Mouse (Mus musculus): ENCODE results near the gene Smok3a. TPM values are rescaled to one million over a fixed set of nuclear protein-coding genes. Genes with fewer than 3 reads are reported as not detected.
"Not testable (repeated sequence)": the region's sequence is repeated elsewhere in the genome, so short reads cannot be mapped to it uniquely, and the experiment has no call there.

Gene Smok3a
- polyA plus RNA-seq, 2 experiments, result not detected

- TF ChIP-seq POLR2A (IDR thresholded peaks at IDR 0.05; ENCODE audit: borderline replicate concordance, extremely low read depth, insufficient read depth, insufficient read length), result no peak
- Histone ChIP-seq H3K9me3 (ENCODE audit: control insufficient read depth, low read length) (no peaks in the 10 kb centered on the region), H3K4me3 (replicated peaks; ENCODE audit: low read length) (no peak overlapping the region), H3K27me3 (ENCODE audit: control insufficient read depth, insufficient read depth, low read length) (no peaks in the 10 kb centered on the region), H3K27ac (replicated peaks; ENCODE audit: low read depth, low read length) (no peak overlapping the region), H3K4me2 (replicated peaks; ENCODE audit: low read depth, low read length, severe bottlenecking) (no peak overlapping the region), H3K9ac (ENCODE audit: low read depth, low read length, severe bottlenecking) (no peak overlapping the region), H3K4me1 (ENCODE audit: control insufficient read depth, insufficient read depth, low read length) (no peaks in the 10 kb centered on the region), H3K36me3 (ENCODE audit: control insufficient read depth, insufficient read depth, low read length) (no peaks in the 10 kb centered on the region)
- DNase-seq (ENCODE audit: low spot score) (no peak), ATAC-seq (ENCODE audit: low FRiP score, low read depth) (no peak)
Measured at GRCm38 (mm10) chr5:138016997-138017396, 4.1 kb upstream of the Smok3a start.

- 85% methylated on average over 3 of the region's 4 CpGs for WGBS
- not testable (repeated sequence) for H3K9me3 ChIP-seq (ENCODE audit: control insufficient read depth, low read length); H3K4me2 ChIP-seq (replicated peaks; ENCODE audit: low read depth, low read length, severe bottlenecking); H3K4me3 ChIP-seq (replicated peaks; ENCODE audit: low read length); H3K27ac ChIP-seq (replicated peaks; ENCODE audit: low read depth, low read length); DNase-seq (ENCODE audit: low spot score); ATAC-seq (ENCODE audit: low FRiP score, low read depth); H3K27me3 ChIP-seq (ENCODE audit: control insufficient read depth, insufficient read depth, low read length); H3K9ac ChIP-seq (ENCODE audit: low read depth, low read length, severe bottlenecking); H3K36me3 ChIP-seq (ENCODE audit: control insufficient read depth, insufficient read depth, low read length); H3K4me1 ChIP-seq (ENCODE audit: control insufficient read depth, insufficient read depth, low read length)
Measured at GRCm38 (mm10) chr5:138019577-138019976, 1.5 kb upstream of the Smok3a start.

GRCm38 (mm10) chr5:138052894-138053293, 31.8 kb downstream of the Smok3a start, which contains the start of gene Smok3c:
TSS of gene Smok3c (plus strand) at chr5:138053194.
- H3K27me3 ChIP-seq (ENCODE audit: control insufficient read depth, insufficient read depth, low read length); DNase-seq (ENCODE audit: low spot score); H3K36me3 ChIP-seq (ENCODE audit: control insufficient read depth, insufficient read depth, low read length); H3K9ac ChIP-seq (ENCODE audit: low read depth, low read length, severe bottlenecking); H3K4me2 ChIP-seq (replicated peaks; ENCODE audit: low read depth, low read length, severe bottlenecking); H3K4me1 ChIP-seq (ENCODE audit: control insufficient read depth, insufficient read depth, low read length); H3K9me3 ChIP-seq (ENCODE audit: control insufficient read depth, low read length); ATAC-seq (ENCODE audit: low FRiP score, low read depth); H3K27ac ChIP-seq (replicated peaks; ENCODE audit: low read depth, low read length); H3K4me3 ChIP-seq (replicated peaks; ENCODE audit: low read length): not testable (repeated sequence)
- WGBS, result no CpG with 5 or more reads among the region's 5 CpGs

GRCm38 (mm10) chr5:138073803-138074202, 52.7 kb downstream of the Smok3a start:
- no peaks in the 10 kb centered on the region for H3K4me1 ChIP-seq (ENCODE audit: control insufficient read depth, insufficient read depth, low read length)
- H3K27ac ChIP-seq (replicated peaks; ENCODE audit: low read depth, low read length), result no peak overlapping the region
- H3K36me3 ChIP-seq (ENCODE audit: control insufficient read depth, insufficient read depth, low read length), result no peaks in the 10 kb centered on the region
- DNase-seq (ENCODE audit: low spot score) (no peak), ATAC-seq (ENCODE audit: low FRiP score, low read depth) (no peak)
- H3K4me3 ChIP-seq (replicated peaks; ENCODE audit: low read length), result no peak overlapping the region
- no peaks in the 10 kb centered on the region for H3K9me3 ChIP-seq (ENCODE audit: control insufficient read depth, low read length)
- WGBS, result 87% methylated on average over 4 of the region's 4 CpGs
- H3K4me2 ChIP-seq (replicated peaks; ENCODE audit: low read depth, low read length, severe bottlenecking), result no peak overlapping the region
- no peak for TF ChIP-seq POLR2A (IDR thresholded peaks at IDR 0.05; ENCODE audit: borderline replicate concordance, extremely low read depth, insufficient read depth, insufficient read length)
- no peak overlapping the region for H3K9ac ChIP-seq (ENCODE audit: low read depth, low read length, severe bottlenecking)
- no peaks in the 10 kb centered on the region for H3K27me3 ChIP-seq (ENCODE audit: control insufficient read depth, insufficient read depth, low read length)

- Histone ChIP-seq H3K4me1 (ENCODE audit: control insufficient read depth, insufficient read depth, low read length) (no peaks in the 10 kb centered on the region), H3K4me3 (replicated peaks; ENCODE audit: low read length) (no peak overlapping the region), H3K36me3 (ENCODE audit: control insufficient read depth, insufficient read depth, low read length) (no peaks in the 10 kb centered on the region), H3K4me2 (replicated peaks; ENCODE audit: low read depth, low read length, severe bottlenecking) (no peak overlapping the region), H3K27me3 (ENCODE audit: control insufficient read depth, insufficient read depth, low read length) (no peaks in the 10 kb centered on the region), H3K27ac (replicated peaks; ENCODE audit: low read depth, low read length) (no peak overlapping the region), H3K9ac (ENCODE audit: low read depth, low read length, severe bottlenecking) (no peak overlapping the region), H3K9me3 (ENCODE audit: control insufficient read depth, low read length) (no peaks in the 10 kb centered on the region)
- ATAC-seq (ENCODE audit: low FRiP score, low read depth) (no peak), DNase-seq (ENCODE audit: low spot score) (no peak)
- WGBS, result 75% methylated on average over 3 of the region's 3 CpGs
- no peak for TF ChIP-seq POLR2A (IDR thresholded peaks at IDR 0.05; ENCODE audit: borderline replicate concordance, extremely low read depth, insufficient read depth, insufficient read length)
Measured at GRCm38 (mm10) chr5:138075684-138076083, 54.6 kb downstream of the Smok3a start.

- ATAC-seq (ENCODE audit: low FRiP score, low read depth), result no peak
- Histone ChIP-seq H3K4me1 (ENCODE audit: control insufficient read depth, insufficient read depth, low read length) (no peaks in the 10 kb centered on the region), H3K9me3 (ENCODE audit: control insufficient read depth, low read length) (no peaks in the 10 kb centered on the region), H3K27me3 (ENCODE audit: control insufficient read depth, insufficient read depth, low read length) (no peaks in the 10 kb centered on the region), H3K27ac (replicated peaks; ENCODE audit: low read depth, low read length) (no peak overlapping the region), H3K4me3 (replicated peaks; ENCODE audit: low read length) (no peak overlapping the region), H3K36me3 (ENCODE audit: control insufficient read depth, insufficient read depth, low read length) (no peaks in the 10 kb centered on the region), H3K4me2 (replicated peaks; ENCODE audit: low read depth, low read length, severe bottlenecking) (no peak overlapping the region), H3K9ac (ENCODE audit: low read depth, low read length, severe bottlenecking) (no peak overlapping the region)
- DNase-seq (ENCODE audit: low spot score), result no peak
- TF ChIP-seq POLR2A (IDR thresholded peaks at IDR 0.05; ENCODE audit: borderline replicate concordance, extremely low read depth, insufficient read depth, insufficient read length), result no peak
- 52% methylated on average over 2 of the region's 2 CpGs for WGBS
Measured at GRCm38 (mm10) chr5:138076148-138076547, 55.1 kb downstream of the Smok3a start.
